Mouse (Mus musculus) liver, embryonic 14.5 days (tissue): ENCODE data around the gene Vps72.
A peak's percentile ranks its signal among the peaks of the same experiment; 100 is the strongest.

ENCODE experiments used
- CTCF ChIP-seq: IDR thresholded peaks from 2 replicates; pipeline ENCODE4 v1.5.1; 2016; ENCODE audit warnings: antibody characterized with exemption, low read depth, control low read depth
- EP300 ChIP-seq: IDR thresholded peaks from 2 replicates; pipeline ENCODE4 v1.6.1; 2016; ENCODE audit warnings: antibody characterized with exemption, low read depth

DNA sequence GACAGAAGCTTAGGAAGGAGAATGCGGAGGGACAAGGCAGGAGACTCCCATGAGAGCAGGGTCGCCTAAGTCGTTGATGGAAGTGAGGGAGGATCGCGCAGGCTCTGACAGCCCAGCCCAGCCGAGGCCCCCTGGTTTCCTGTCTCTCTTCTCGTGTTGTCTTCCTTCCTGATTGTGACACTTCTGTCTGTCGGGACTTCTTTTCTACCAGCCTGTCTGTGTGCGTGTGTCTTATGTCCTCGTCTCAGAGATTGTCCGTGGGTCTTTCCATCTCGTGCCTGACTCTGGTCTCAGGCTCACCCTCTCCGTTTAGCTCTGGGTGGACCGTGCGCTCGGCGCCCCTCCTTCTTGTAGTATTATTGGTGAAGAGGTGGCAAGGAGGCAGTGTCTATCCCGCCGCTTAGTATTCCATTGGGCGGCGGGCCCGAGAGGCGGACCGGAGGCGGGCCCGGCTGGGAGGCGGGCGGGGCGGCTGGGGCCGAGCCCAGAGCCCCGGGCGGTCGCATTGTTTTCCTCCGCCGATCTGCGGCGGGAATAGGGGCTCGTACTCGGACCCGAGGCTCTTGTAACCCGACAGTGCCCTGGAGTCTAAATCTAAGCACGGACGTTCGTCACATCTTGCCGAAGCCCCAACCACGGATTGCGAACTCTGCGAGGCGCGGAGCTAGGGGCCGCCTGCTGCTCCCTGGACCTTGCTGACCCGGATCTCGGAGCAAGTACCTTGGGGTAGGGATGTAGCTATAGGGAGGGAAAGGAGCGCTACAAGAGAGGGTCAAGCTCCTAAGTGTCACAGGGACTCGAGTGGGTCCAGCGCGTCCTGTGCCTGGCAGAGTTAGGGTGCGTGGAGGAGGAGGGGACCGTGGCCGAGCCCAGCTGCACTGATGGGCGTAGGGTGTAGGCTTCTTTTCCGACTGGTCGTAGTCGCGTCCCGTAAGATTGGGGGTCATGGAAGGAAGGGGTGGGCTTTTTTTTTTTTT, 49.5 kb downstream of the Vps72 start, which contains the start of gene Sema6c:
- TF ChIP-seq CTCF (0 out of 2 replicates have a peak, but pooled peaks have one; percentile 11), EP300 (no peak)
